Mouse (Mus musculus): ENCODE data around the gene Ccn5. TPM values are rescaled to one million over a fixed set of nuclear protein-coding genes. Genes with fewer than 3 reads are reported as not detected.

Gene Ccn5
- polyA plus RNA-seq, 1 experiment from 2014 or later, result 0.24 TPM

- H3K27me3 ChIP-seq (replicated peaks), result peaks cover 51% of the 10 kb centered on the region
- no peak overlapping the region for H3K27ac ChIP-seq
- no peak overlapping the region for H3K4me3 ChIP-seq (replicated peaks)
- H3K4me1 ChIP-seq (replicated peaks), result peaks cover 3% of the 10 kb centered on the region
- peak; percentile 51; the same call in 1 of the 2 replicates for ATAC-seq
- peak overlapping the region; percentile 40 for H3K4me2 ChIP-seq (replicated peaks)
- 13% methylated on average over 50 of the region's 50 CpGs for WGBS
- H3K9ac ChIP-seq, result no peak overlapping the region
- H3K36me3 ChIP-seq, result no peaks in the 10 kb centered on the region
- H3K9me3 ChIP-seq, result no peaks in the 10 kb centered on the region
These were observed 37.7 kb downstream of the Ccn5 start for GRCm38 (mm10) chr2:163858254-163858947.

DNA sequence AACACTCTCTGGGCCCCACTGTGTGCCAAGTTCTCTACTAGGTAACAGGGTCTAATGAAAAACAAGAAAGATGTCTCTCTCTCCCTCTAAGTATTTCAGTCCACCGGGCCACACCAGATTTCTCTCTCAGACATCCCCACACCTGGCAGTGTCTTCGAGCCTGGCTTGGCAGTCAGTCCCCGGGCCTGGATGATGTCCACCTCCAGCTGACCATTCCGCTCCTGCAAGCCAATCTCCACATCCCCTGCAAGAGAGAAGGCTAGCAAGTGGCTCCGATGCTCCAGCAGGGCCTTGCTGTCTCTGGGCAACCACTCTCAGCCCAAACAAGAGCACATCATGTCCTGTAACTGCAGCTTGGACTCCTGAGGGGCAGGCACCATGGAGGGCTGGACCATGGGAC is 44.6 kb downstream of the Ccn5 start:
- WGBS, result 94% methylated on average over 5 of the region's 5 CpGs
- Histone ChIP-seq H3K27ac (no peak overlapping the region), H3K9ac (no peak overlapping the region), H3K36me3 (no peaks in the 10 kb centered on the region), H3K9me3 (no peaks in the 10 kb centered on the region), H3K4me2 (replicated peaks) (no peak overlapping the region), H3K27me3 (replicated peaks) (no peaks in the 10 kb centered on the region), H3K4me1 (replicated peaks) (no peaks in the 10 kb centered on the region), H3K4me3 (replicated peaks) (no peak overlapping the region)
- ATAC-seq, result no peak

- Histone ChIP-seq H3K4me3 (replicated peaks) (no peak overlapping the region), H3K27me3 (replicated peaks) (no peaks in the 10 kb centered on the region), H3K4me2 (replicated peaks) (no peak overlapping the region), H3K9me3 (no peaks in the 10 kb centered on the region), H3K4me1 (replicated peaks) (no peaks in the 10 kb centered on the region), H3K27ac (no peak overlapping the region), H3K9ac (no peak overlapping the region), H3K36me3 (no peaks in the 10 kb centered on the region)
- WGBS, result 87% methylated on average over 9 of the region's 9 CpGs
- no peak for ATAC-seq
These were observed 45.4 kb downstream of the Ccn5 start for GRCm38 (mm10) chr2:163866061-163866460.

GRCm38 (mm10) chr2:163869783-163870182 is 49.1 kb downstream of the Ccn5 start:
- H3K4me2 ChIP-seq (replicated peaks), result no peak overlapping the region
- H3K36me3 ChIP-seq, result no peaks in the 10 kb centered on the region
- H3K9ac ChIP-seq, result no peak overlapping the region
- no peaks in the 10 kb centered on the region for H3K27me3 ChIP-seq (replicated peaks)
- H3K4me1 ChIP-seq (replicated peaks), result no peaks in the 10 kb centered on the region
- no peaks in the 10 kb centered on the region for H3K9me3 ChIP-seq
- no peak overlapping the region for H3K27ac ChIP-seq
- H3K4me3 ChIP-seq (replicated peaks), result no peak overlapping the region
- 42% methylated on average over 5 of the region's 5 CpGs for WGBS
- ATAC-seq, result no peak

GRCm38 (mm10) chr2:163871266-163871665 is 50.6 kb downstream of the Ccn5 start:
- no peak for ATAC-seq
- H3K4me1 ChIP-seq (replicated peaks), result no peaks in the 10 kb centered on the region
- H3K27ac ChIP-seq, result no peak overlapping the region
- no peak overlapping the region for H3K9ac ChIP-seq
- 84% methylated on average over 4 of the region's 4 CpGs for WGBS
- H3K36me3 ChIP-seq, result no peaks in the 10 kb centered on the region
- no peaks in the 10 kb centered on the region for H3K9me3 ChIP-seq
- H3K27me3 ChIP-seq (replicated peaks), result no peaks in the 10 kb centered on the region
- H3K4me3 ChIP-seq (replicated peaks), result no peak overlapping the region
- no peak overlapping the region for H3K4me2 ChIP-seq (replicated peaks)

DNA sequence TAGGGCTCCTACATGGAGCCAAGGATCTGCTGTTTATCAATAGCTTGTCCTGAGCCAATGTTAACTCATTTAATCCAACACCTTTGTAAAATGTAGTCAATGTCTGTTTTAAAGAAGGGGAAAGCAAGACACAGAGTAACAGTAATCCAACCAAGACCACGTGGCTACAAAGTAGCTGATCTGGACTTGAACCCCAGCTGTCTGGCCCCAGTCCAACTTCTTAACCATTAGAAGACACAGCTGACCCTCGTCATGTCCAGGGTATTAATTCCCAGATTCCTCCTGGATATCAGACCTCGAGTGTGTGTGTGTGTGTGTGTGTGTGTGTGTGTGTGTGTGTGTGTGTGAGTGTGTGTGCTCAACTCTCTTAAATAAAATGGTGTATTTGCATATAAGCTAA is 51.2 kb downstream of the Ccn5 start:
- Histone ChIP-seq H3K27me3 (replicated peaks) (no peaks in the 10 kb centered on the region), H3K4me2 (replicated peaks) (no peak overlapping the region), H3K36me3 (no peaks in the 10 kb centered on the region), H3K9me3 (no peaks in the 10 kb centered on the region), H3K9ac (no peak overlapping the region), H3K4me3 (replicated peaks) (no peak overlapping the region), H3K4me1 (replicated peaks) (no peaks in the 10 kb centered on the region), H3K27ac (no peak overlapping the region)
- no peak for ATAC-seq
- WGBS, result 39% methylated on average over 3 of the region's 3 CpGs

GRCm38 (mm10) chr2:163874877-163875276 is 54.2 kb downstream of the Ccn5 start:
- ATAC-seq, result no peak
- H3K9ac ChIP-seq, result no peak overlapping the region
- no peak overlapping the region for H3K4me2 ChIP-seq (replicated peaks)
- no peak overlapping the region for H3K27ac ChIP-seq
- no peak overlapping the region for H3K4me3 ChIP-seq (replicated peaks)
- no peaks in the 10 kb centered on the region for H3K36me3 ChIP-seq
- no peaks in the 10 kb centered on the region for H3K27me3 ChIP-seq (replicated peaks)
- no peaks in the 10 kb centered on the region for H3K9me3 ChIP-seq
- WGBS, result 49% methylated on average over 5 of the region's 5 CpGs
- H3K4me1 ChIP-seq (replicated peaks), result no peaks in the 10 kb centered on the region

GRCm38 (mm10) chr2:163875484-163875883 is 54.8 kb downstream of the Ccn5 start:
- no peak for ATAC-seq
- 82% methylated on average over 7 of the region's 7 CpGs for WGBS

GRCm38 (mm10) chr2:163876830-163877498 is 56.3 kb downstream of the Ccn5 start:
- no peak overlapping the region for H3K4me2 ChIP-seq (replicated peaks)
- no peak overlapping the region for H3K9ac ChIP-seq
- H3K4me3 ChIP-seq (replicated peaks), result no peak overlapping the region
- H3K27me3 ChIP-seq (replicated peaks), result no peaks in the 10 kb centered on the region
- no peak overlapping the region for H3K27ac ChIP-seq
- 64% methylated on average over 14 of the region's 14 CpGs for WGBS
- H3K4me1 ChIP-seq (replicated peaks), result no peaks in the 10 kb centered on the region
- H3K36me3 ChIP-seq, result no peaks in the 10 kb centered on the region
- no peaks in the 10 kb centered on the region for H3K9me3 ChIP-seq
- no peak for ATAC-seq

More at GRCm38 (mm10) chr2:163875484-163875883, 54.8 kb downstream of the Ccn5 start:
- Histone ChIP-seq H3K36me3 (no peaks in the 10 kb centered on the region), H3K4me3 (replicated peaks) (no peak overlapping the region), H3K27ac (no peak overlapping the region), H3K9me3 (no peaks in the 10 kb centered on the region), H3K4me2 (replicated peaks) (no peak overlapping the region), H3K4me1 (replicated peaks) (no peaks in the 10 kb centered on the region), H3K9ac (no peak overlapping the region), H3K27me3 (replicated peaks) (no peaks in the 10 kb centered on the region)

DNA sequence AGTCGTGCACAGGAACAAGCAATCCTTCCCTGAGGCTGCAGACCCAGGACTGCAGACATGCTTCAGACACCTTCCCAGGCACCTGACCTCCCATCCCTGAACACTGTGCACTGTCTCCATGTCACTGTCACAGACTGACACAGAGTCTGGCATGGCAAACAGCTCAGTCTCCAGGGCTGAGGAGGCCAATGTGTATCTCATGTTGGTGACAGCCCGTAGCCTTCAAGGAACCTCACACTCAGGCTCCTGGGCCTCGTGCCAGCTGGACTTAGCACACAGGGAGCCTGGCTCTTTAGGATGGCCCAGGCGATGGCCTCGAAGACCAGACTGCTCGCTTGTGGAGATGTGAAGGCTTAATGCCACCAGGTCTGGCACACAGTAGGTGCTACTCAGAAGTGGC is 60.2 kb downstream of the Ccn5 start:
- Histone ChIP-seq H3K4me2 (replicated peaks) (no peak overlapping the region), H3K9me3 (no peaks in the 10 kb centered on the region), H3K9ac (no peak overlapping the region), H3K27me3 (replicated peaks) (no peaks in the 10 kb centered on the region), H3K36me3 (no peaks in the 10 kb centered on the region), H3K27ac (no peak overlapping the region), H3K4me3 (replicated peaks) (no peak overlapping the region), H3K4me1 (replicated peaks) (no peaks in the 10 kb centered on the region)
- WGBS, result 73% methylated on average over 6 of the region's 6 CpGs
- no peak for ATAC-seq

Other genes starting within 250 kb of the Ccn5 start
- 25.7 and 26.5 TPM in 2 replicates for gene Ttpal, start 218.5 kb upstream of the Ccn5 start, polyA plus RNA-seq (2015; fragmentation: Nextera tagmentation; extraction: Ambion mirVana)
- gene Serinc3, start 175.7 kb upstream of the Ccn5 start, polyA plus RNA-seq (2015; fragmentation: Nextera tagmentation; extraction: Ambion mirVana), result 45.3 and 47.1 TPM in 2 replicates
- gene Pkig, start 162.5 kb upstream of the Ccn5 start, polyA plus RNA-seq (2015; fragmentation: Nextera tagmentation; extraction: Ambion mirVana), result 113 and 122 TPM in 2 replicates
- 6.6 and 7.1 TPM in 2 replicates for gene Ada, start 70.6 kb upstream of the Ccn5 start, polyA plus RNA-seq (2015; fragmentation: Nextera tagmentation; extraction: Ambion mirVana)
- gene Kcnk15, start 32.8 kb downstream of the Ccn5 start, polyA plus RNA-seq (2015; fragmentation: Nextera tagmentation; extraction: Ambion mirVana), result not detected in 2 replicates
- gene Rims4, start 97.8 kb downstream of the Ccn5 start, polyA plus RNA-seq (2015; fragmentation: Nextera tagmentation; extraction: Ambion mirVana), result 0.90 and 1.3 TPM in 2 replicates
- 269 and 298 TPM in 2 replicates for gene Ywhab, start 174.1 kb downstream of the Ccn5 start, polyA plus RNA-seq (2015; fragmentation: Nextera tagmentation; extraction: Ambion mirVana)
- gene Pabpc1l, start 204.6 kb downstream of the Ccn5 start, polyA plus RNA-seq (2015; fragmentation: Nextera tagmentation; extraction: Ambion mirVana), result 0.82 and 1.3 TPM in 2 replicates
- gene Stk4, start 249.5 kb downstream of the Ccn5 start, polyA plus RNA-seq (2015; fragmentation: Nextera tagmentation; extraction: Ambion mirVana), result 18.0 and 19.9 TPM in 2 replicates

All from intestine, embryonic 15.5 days (tissue).